Mouse (Mus musculus) kidney, embryonic 15.5 days (tissue): ENCODE measurements at regions not wholly inside any gene's neighbourhood (a gene's known extent, or its start where the extent isn't known, plus 50 kb on each side); places are given as distances from the start of the nearest gene placed in this dataset.
"Not testable (repeated sequence)": the region's sequence is repeated elsewhere in the genome, so short reads cannot be mapped to it uniquely, and the experiment has no call there.

Source experiments
- ATAC-seq: fragments of 200-750 bp; cut with Nextera tagmentation; replicated peaks from 2 replicates; pipeline ENCODE4 v1.8.0; 2017; ENCODE audit warnings: moderate TSS enrichment; ENCODE audit not compliant: low FRiP score
- H3K27ac ChIP-seq: fragments of 300-500 bp; sonication (generic); 2 replicates; pipeline ENCODE4 v1.5.1; 2015; ENCODE audit warnings: mild to moderate bottlenecking, inconsistent platforms
- H3K27me3 ChIP-seq: fragments of 300-500 bp; sonication (generic); 2 replicates; pipeline ENCODE4 v1.6.1; 2015; ENCODE audit warnings: inconsistent platforms
- H3K36me3 ChIP-seq: fragments of 300-500 bp; sonication (generic); 2 replicates; pipeline ENCODE4 v1.6.1; 2015; ENCODE audit warnings: inconsistent platforms
- H3K4me1 ChIP-seq: fragments of 300-500 bp; sonication (generic); 2 replicates; pipeline ENCODE4 v1.6.1; 2015; ENCODE audit warnings: inconsistent platforms
- H3K4me2 ChIP-seq: fragments of 300-500 bp; sonication (generic); 2 replicates; pipeline ENCODE4 v1.6.1; 2015; ENCODE audit warnings: moderate library complexity, mild to moderate bottlenecking, inconsistent platforms
- H3K4me3 ChIP-seq: fragments of 300-500 bp; sonication (generic); replicated peaks from 2 replicates; pipeline ENCODE4 v1.5.1; 2015; ENCODE audit warnings: mild to moderate bottlenecking, inconsistent platforms
- H3K9ac ChIP-seq: fragments of 300-500 bp; sonication (generic); 2 replicates; pipeline ENCODE4 v1.6.1; 2015; ENCODE audit warnings: mild to moderate bottlenecking, inconsistent platforms
- H3K9me3 ChIP-seq: fragments of 300-500 bp; sonication (generic); replicated peaks from 2 replicates; pipeline ENCODE4 v1.6.1; 2016; ENCODE audit warnings: inconsistent platforms
- WGBS: fragments of 180-500 bp; shearing (Covaris S2); methylation state at CpG from one replicate; pipeline ENCODE4 v1.1.7; 2015; ENCODE audit warnings: mixed read lengths; 5-methylcytosine and 5-hydroxymethylcytosine counted together

GRCm38 (mm10) chr4:28064935-28065334 is 748.0 kb upstream of the Epha7 start:
- no peak overlapping the region for H3K9ac ChIP-seq
- H3K4me1 ChIP-seq = no peaks in the 10 kb centered on the region
- H3K9me3 ChIP-seq = no peaks in the 10 kb centered on the region
- no peaks in the 10 kb centered on the region for H3K27me3 ChIP-seq
- no peak overlapping the region for H3K27ac ChIP-seq
- no peak for ATAC-seq
- H3K36me3 ChIP-seq = no peaks in the 10 kb centered on the region
- H3K4me3 ChIP-seq = no peak overlapping the region
- H3K4me2 ChIP-seq = no peak overlapping the region

- H3K27ac ChIP-seq = no peak overlapping the region
- no peak for ATAC-seq
- no peaks in the 10 kb centered on the region for H3K36me3 ChIP-seq
- H3K4me2 ChIP-seq = no peak overlapping the region
- no peak overlapping the region for H3K9ac ChIP-seq
- WGBS = 80% methylated on average over 1 of the region's 1 CpGs
- no peak overlapping the region for H3K4me3 ChIP-seq
- H3K4me1 ChIP-seq = no peaks in the 10 kb centered on the region
- no peaks in the 10 kb centered on the region for H3K27me3 ChIP-seq
- H3K9me3 ChIP-seq = no peaks in the 10 kb centered on the region
Observed at GRCm38 (mm10) chr4:28065828-28066227, 747.1 kb upstream of the Epha7 start.

GRCm38 (mm10) chr4:28079030-28079429 is 733.9 kb upstream of the Epha7 start:
- Histone ChIP-seq H3K4me3 (no peak overlapping the region), H3K36me3 (no peaks in the 10 kb centered on the region), H3K27me3 (no peaks in the 10 kb centered on the region), H3K4me2 (no peak overlapping the region), H3K27ac (no peak overlapping the region), H3K4me1 (no peaks in the 10 kb centered on the region), H3K9me3 (no peaks in the 10 kb centered on the region), H3K9ac (no peak overlapping the region)
- 90% methylated on average over 2 of the region's 2 CpGs for WGBS
- no peak for ATAC-seq

- WGBS = 59% methylated on average over 3 of the region's 3 CpGs
- no peaks in the 10 kb centered on the region for H3K36me3 ChIP-seq
Observed at GRCm38 (mm10) chr4:28092854-28093253, 720.1 kb upstream of the Epha7 start.

GRCm38 (mm10) chr4:28143165-28143564 is 669.8 kb upstream of the Epha7 start:
- Histone ChIP-seq H3K4me2 (no peak overlapping the region), H3K4me1 (no peaks in the 10 kb centered on the region), H3K9me3 (no peaks in the 10 kb centered on the region), H3K4me3 (no peak overlapping the region), H3K36me3 (no peaks in the 10 kb centered on the region), H3K27me3 (no peaks in the 10 kb centered on the region), H3K27ac (no peak overlapping the region), H3K9ac (no peak overlapping the region)
- WGBS = 85% methylated on average over 8 of the region's 8 CpGs
- ATAC-seq = no peak

More at GRCm38 (mm10) chr4:28092854-28093253, 720.1 kb upstream of the Epha7 start:
- H3K9ac ChIP-seq = no peak overlapping the region
- no peak overlapping the region for H3K4me3 ChIP-seq
- no peak overlapping the region for H3K27ac ChIP-seq
- no peak overlapping the region for H3K4me2 ChIP-seq
- no peaks in the 10 kb centered on the region for H3K27me3 ChIP-seq
- no peaks in the 10 kb centered on the region for H3K9me3 ChIP-seq
- H3K4me1 ChIP-seq = no peaks in the 10 kb centered on the region
- ATAC-seq = no peak

- ATAC-seq = no peak
Observed at GRCm38 (mm10) chr4:28155116-28155515, 657.8 kb upstream of the Epha7 start.

GRCm38 (mm10) chr4:28176771-28177170 is 636.2 kb upstream of the Epha7 start:
- Histone ChIP-seq H3K27me3 (no peaks in the 10 kb centered on the region), H3K9me3 (no peaks in the 10 kb centered on the region), H3K4me2 (no peak overlapping the region), H3K4me3 (no peak overlapping the region), H3K36me3 (no peaks in the 10 kb centered on the region), H3K9ac (no peak overlapping the region), H3K27ac (no peak overlapping the region), H3K4me1 (no peaks in the 10 kb centered on the region)
- peak; percentile 100 for ATAC-seq
- 67% methylated on average over 3 of the region's 3 CpGs for WGBS

More at GRCm38 (mm10) chr4:28155116-28155515, 657.8 kb upstream of the Epha7 start:
- no peaks in the 10 kb centered on the region for H3K36me3 ChIP-seq
- H3K4me3 ChIP-seq = no peak overlapping the region
- H3K9ac ChIP-seq = no peak overlapping the region
- H3K4me2 ChIP-seq = no peak overlapping the region
- H3K27ac ChIP-seq = no peak overlapping the region
- H3K9me3 ChIP-seq = no peaks in the 10 kb centered on the region
- 76% methylated on average over 2 of the region's 2 CpGs for WGBS
- no peaks in the 10 kb centered on the region for H3K27me3 ChIP-seq
- no peaks in the 10 kb centered on the region for H3K4me1 ChIP-seq

GRCm38 (mm10) chr4:28190861-28191260 is 622.1 kb upstream of the Epha7 start:
- no peak for ATAC-seq
- H3K36me3 ChIP-seq = no peaks in the 10 kb centered on the region
- 65% methylated on average over 5 of the region's 5 CpGs for WGBS

GRCm38 (mm10) chr4:28227594-28228208 is 585.2 kb upstream of the Epha7 start:
- Histone ChIP-seq H3K4me1 (no peaks in the 10 kb centered on the region), H3K4me3 (no peak overlapping the region), H3K9ac (no peak overlapping the region), H3K9me3 (no peaks in the 10 kb centered on the region), H3K36me3 (no peaks in the 10 kb centered on the region), H3K27me3 (no peaks in the 10 kb centered on the region), H3K4me2 (no peak overlapping the region), H3K27ac (no peak overlapping the region)
- no peak for ATAC-seq
- WGBS = 80% methylated on average over 2 of the region's 2 CpGs

More at GRCm38 (mm10) chr4:28190861-28191260, 622.1 kb upstream of the Epha7 start:
- H3K27ac ChIP-seq = no peak overlapping the region
- no peaks in the 10 kb centered on the region for H3K27me3 ChIP-seq
- no peaks in the 10 kb centered on the region for H3K9me3 ChIP-seq
- no peak overlapping the region for H3K9ac ChIP-seq
- no peaks in the 10 kb centered on the region for H3K4me1 ChIP-seq
- H3K4me2 ChIP-seq = no peak overlapping the region
- no peak overlapping the region for H3K4me3 ChIP-seq

- H3K4me2 ChIP-seq, H3K27me3 ChIP-seq, H3K27ac ChIP-seq, H3K9ac ChIP-seq, H3K4me1 ChIP-seq, ATAC-seq, H3K9me3 ChIP-seq, H3K4me3 ChIP-seq, H3K36me3 ChIP-seq: not testable (repeated sequence)
Observed at GRCm38 (mm10) chr4:28235516-28235915, 577.4 kb upstream of the Epha7 start.

GRCm38 (mm10) chr4:28242272-28242671 is 570.7 kb upstream of the Epha7 start:
- Histone ChIP-seq H3K27me3 (no peaks in the 10 kb centered on the region), H3K9ac (no peak overlapping the region), H3K4me3 (no peak overlapping the region), H3K9me3 (no peaks in the 10 kb centered on the region), H3K4me1 (no peaks in the 10 kb centered on the region), H3K27ac (no peak overlapping the region), H3K4me2 (no peak overlapping the region), H3K36me3 (no peaks in the 10 kb centered on the region)
- 93% methylated on average over 1 of the region's 1 CpGs for WGBS
- no peak for ATAC-seq
